Mouse (Mus musculus) CH12.LX (cell line): ENCODE measurements around the gene Sec1.

ENCODE experiments used
- CHD2 ChIP-seq: IDR thresholded peaks from 2 replicates; pipeline ENCODE4 v1.6.1; 2011; ENCODE audit warnings: low read length, improper control_type of control experiment
- CTCF ChIP-seq, 2 experiments: IDR thresholded peaks in 1 of 2; conservative IDR thresholded peaks in 1 of 2; 2 replicates each; pipeline ENCODE4 v1.5.1; 2011 to 2012; ENCODE audit warnings: low read depth in 2 of 2, low read length in 2 of 2, improper control_type of control experiment in 1 of 2, inconsistent platforms in 1 of 2, mild to moderate bottlenecking in 1 of 2, moderate library complexity in 1 of 2
- JUND ChIP-seq: conservative IDR thresholded peaks from 2 replicates; pipeline ENCODE4 v1.6.1; 2011; ENCODE audit warnings: low read depth, low read length, improper control_type of control experiment
- NELFE ChIP-seq: IDR thresholded peaks from 2 replicates; pipeline ENCODE4 v1.6.1; 2011; ENCODE audit warnings: low read depth, low read length, improper control_type of control experiment
- POLR2A ChIP-seq: IDR thresholded peaks from 2 replicates; pipeline ENCODE4 v1.6.1; 2011; ENCODE audit warnings: low read depth, mild to moderate bottlenecking, improper control_type of control experiment, low read length
- POLR2AphosphoS2 ChIP-seq: IDR thresholded peaks from 2 replicates; pipeline ENCODE4 v1.6.1; 2011; ENCODE audit warnings: low read depth, low read length, improper control_type of control experiment
- UBTF ChIP-seq: IDR thresholded peaks from 2 replicates; pipeline ENCODE4 v1.6.1; 2012; ENCODE audit warnings: low read depth, mild to moderate bottlenecking, inconsistent platforms, low read length, improper control_type of control experiment, moderate library complexity
- USF1 ChIP-seq: IDR thresholded peaks from 2 replicates; pipeline ENCODE4 v1.6.1; 2014; ENCODE audit warnings: low read depth, mild to moderate bottlenecking, inconsistent platforms, low read length, improper control_type of control experiment
- USF2 ChIP-seq: conservative IDR thresholded peaks from 2 replicates; pipeline ENCODE4 v1.6.1; 2011; ENCODE audit warnings: low read depth, low read length, improper control_type of control experiment
- ZC3H11A ChIP-seq: IDR thresholded peaks from 2 replicates; pipeline ENCODE4 v1.6.1; 2012; ENCODE audit warnings: low read depth, mild to moderate bottlenecking, inconsistent platforms, low read length, improper control_type of control experiment
- ZKSCAN1 ChIP-seq: IDR thresholded peaks from 2 replicates; pipeline ENCODE4 v1.6.1; 2012; ENCODE audit warnings: low read depth, inconsistent platforms, low read length, improper control_type of control experiment, borderline replicate concordance
- ZNF384 ChIP-seq: IDR thresholded peaks from 2 replicates; pipeline ENCODE4 v1.6.1; 2012; ENCODE audit warnings: low read depth, low read length, improper control_type of control experiment, inconsistent platforms

GRCm38 (mm10) chr7:45649351-45649750, 44.9 kb downstream of the Sec1 start:
- no peak for TF ChIP-seq NELFE
- no peak for TF ChIP-seq USF2
- TF ChIP-seq ZNF384, result no peak
- no peak for TF ChIP-seq CTCF (conservative IDR thresholded peaks at IDR 0.05 in 1 of 2, IDR thresholded peaks at IDR 0.05 in 1 of 2; ENCODE audit: low read depth in 2 of 2, low read length in 2 of 2)
- TF ChIP-seq CHD2, result no peak
- TF ChIP-seq USF1, result no peak
- no peak for TF ChIP-seq JUND
- TF ChIP-seq ZC3H11A, result no peak
- TF ChIP-seq POLR2AphosphoS2, result no peak
- TF ChIP-seq UBTF, result no peak
- TF ChIP-seq POLR2A, result no peak
- TF ChIP-seq ZKSCAN1, result no peak
